Mouse (Mus musculus) CH12.LX (cell line): Measurements from ENCODE around the gene Vsig8. TPM values are rescaled to one million over a fixed set of nuclear protein-coding genes. Genes with fewer than 3 reads are reported as not detected.
A peak's percentile ranks its signal among the peaks of the same experiment; 100 is the strongest.

ENCODE experiments used
- DNase-seq: peaks from one replicate; pipeline ENCODE4 v3.0.0-alpha.2; 2013; ENCODE audit errors: extremely low read depth
- H3K27ac ChIP-seq: 2 replicates; pipeline ENCODE4 v1.5.1; 2012; ENCODE audit warnings: low read depth, mild to moderate bottlenecking, control low read depth, moderate library complexity; ENCODE audit not compliant: insufficient read depth
- H3K27me3 ChIP-seq: replicated peaks from 2 replicates; pipeline ENCODE3; 2012; ENCODE audit warnings: inconsistent platforms
- H3K36me3 ChIP-seq, 2 experiments: replicated peaks in 1 of 2; 2 replicates each; pipeline versions ENCODE3 to v1.6.1; 2012; ENCODE audit warnings: inconsistent platforms in 1 of 2, low read length in 1 of 2, mild to moderate bottlenecking in 1 of 2, mixed read lengths in 1 of 2, moderate library complexity in 1 of 2; ENCODE audit not compliant: control insufficient read depth in 1 of 2, insufficient read depth in 1 of 2
- H3K4me1 ChIP-seq, 2 experiments: 2 replicates each; pipeline ENCODE4 v1.6.1; 2012; ENCODE audit warnings: inconsistent platforms in 1 of 2, moderate library complexity in 1 of 2; ENCODE audit not compliant: insufficient read depth in 2 of 2, control insufficient read depth in 1 of 2
- H3K4me2 ChIP-seq: 2 replicates; pipeline ENCODE4 v1.6.1; 2012; ENCODE audit warnings: low read depth, mild to moderate bottlenecking, control low read depth; ENCODE audit not compliant: poor library complexity, insufficient read depth, severe bottlenecking
- H3K4me3 ChIP-seq, 3 experiments: fragments of 150-350 bp in 1 of 3; sonication (generic) in 1 of 3; replicated peaks in 1 of 3; 2 replicates each; pipeline versions ENCODE3 to v1.5.1; 2011 to 2012; ENCODE audit warnings: low read depth in 2 of 3, low read length in 2 of 3, mild to moderate bottlenecking in 2 of 3, moderate library complexity in 2 of 3, control low read depth in 1 of 3, improper control_type of control experiment in 1 of 3, inconsistent platforms in 1 of 3, mixed read lengths in 1 of 3; ENCODE audit not compliant: poor library complexity in 1 of 3
- H3K79me2 ChIP-seq: replicated peaks from 2 replicates; pipeline ENCODE4 v1.6.1; 2012; ENCODE audit warnings: mild to moderate bottlenecking, moderate library complexity; ENCODE audit not compliant: control insufficient read depth, poor library complexity, insufficient read depth, severe bottlenecking; ENCODE audit errors: extremely low read depth
- H3K9ac ChIP-seq: 2 replicates; pipeline ENCODE4 v1.6.1; 2012; ENCODE audit warnings: low read depth, mild to moderate bottlenecking, control low read depth, moderate library complexity; ENCODE audit not compliant: insufficient read depth
- H3K9me3 ChIP-seq: replicated peaks from 2 replicates; pipeline ENCODE3; 2012; ENCODE audit warnings: low read length, inconsistent platforms, mixed read lengths
- CHD1 ChIP-seq: IDR thresholded peaks from 2 replicates; pipeline ENCODE4 v1.6.1; 2012; ENCODE audit warnings: low read depth, low read length, improper control_type of control experiment, inconsistent platforms
- CTCF ChIP-seq, 2 experiments: IDR thresholded peaks in 1 of 2; conservative IDR thresholded peaks in 1 of 2; 2 replicates each; pipeline ENCODE4 v1.5.1; 2011 to 2012; ENCODE audit warnings: low read depth in 2 of 2, low read length in 2 of 2, improper control_type of control experiment in 1 of 2, inconsistent platforms in 1 of 2, mild to moderate bottlenecking in 1 of 2, moderate library complexity in 1 of 2
- ELF1 ChIP-seq: IDR thresholded peaks from 2 replicates; pipeline ENCODE4 v1.6.1; 2014; ENCODE audit warnings: low read depth, mild to moderate bottlenecking, inconsistent platforms, low read length, improper control_type of control experiment
- EP300 ChIP-seq: IDR thresholded peaks from 2 replicates; pipeline ENCODE4 v1.6.1; 2011; ENCODE audit warnings: low read length, improper control_type of control experiment
- ETS1 ChIP-seq: conservative IDR thresholded peaks from 2 replicates; pipeline ENCODE4 v1.6.1; 2012; ENCODE audit warnings: low read depth, mild to moderate bottlenecking, inconsistent platforms, low read length, improper control_type of control experiment, moderate library complexity
- IRF4 ChIP-seq: IDR thresholded peaks from 2 replicates; pipeline ENCODE4 v1.6.1; 2014; ENCODE audit warnings: low read depth, mild to moderate bottlenecking, inconsistent platforms, low read length, improper control_type of control experiment
- JUND ChIP-seq: conservative IDR thresholded peaks from 2 replicates; pipeline ENCODE4 v1.6.1; 2011; ENCODE audit warnings: low read depth, low read length, improper control_type of control experiment
- MAFK ChIP-seq: IDR thresholded peaks from 2 replicates; pipeline ENCODE4 v1.6.1; 2011; ENCODE audit warnings: low read length, improper control_type of control experiment; ENCODE audit not compliant: insufficient replicate concordance
- MAX ChIP-seq: IDR thresholded peaks from 2 replicates; pipeline ENCODE4 v1.6.1; 2011; ENCODE audit warnings: low read length, improper control_type of control experiment
- MEF2A ChIP-seq: IDR thresholded peaks from 2 replicates; pipeline ENCODE4 v1.6.1; 2014; ENCODE audit warnings: low read depth, mild to moderate bottlenecking, inconsistent platforms, low read length, improper control_type of control experiment, borderline replicate concordance
- MXI1 ChIP-seq: IDR thresholded peaks from 2 replicates; pipeline ENCODE4 v1.6.1; 2011; ENCODE audit warnings: mild to moderate bottlenecking, low read depth, low read length, improper control_type of control experiment
- NELFE ChIP-seq: IDR thresholded peaks from 2 replicates; pipeline ENCODE4 v1.6.1; 2011; ENCODE audit warnings: low read depth, low read length, improper control_type of control experiment
- NRF1 ChIP-seq: IDR thresholded peaks from 2 replicates; pipeline ENCODE4 v1.6.1; 2014; ENCODE audit warnings: low read depth, mild to moderate bottlenecking, inconsistent platforms, low read length, improper control_type of control experiment, moderate library complexity
- RAD21 ChIP-seq: IDR thresholded peaks from 2 replicates; pipeline ENCODE4 v1.6.1; 2011; ENCODE audit warnings: low read depth, mild to moderate bottlenecking, low read length, improper control_type of control experiment, moderate library complexity
- SIN3A ChIP-seq: IDR thresholded peaks from 2 replicates; pipeline ENCODE4 v1.6.1; 2012; ENCODE audit warnings: low read length, improper control_type of control experiment, inconsistent platforms
- SMC3 ChIP-seq: IDR thresholded peaks from 2 replicates; pipeline ENCODE4 v1.6.1; 2011; ENCODE audit warnings: low read depth, low read length, improper control_type of control experiment
- TCF12 ChIP-seq: IDR thresholded peaks from 2 replicates; pipeline ENCODE4 v1.6.1; 2014; ENCODE audit warnings: low read depth, mild to moderate bottlenecking, inconsistent platforms, low read length, improper control_type of control experiment
- UBTF ChIP-seq: IDR thresholded peaks from 2 replicates; pipeline ENCODE4 v1.6.1; 2012; ENCODE audit warnings: low read depth, mild to moderate bottlenecking, inconsistent platforms, low read length, improper control_type of control experiment, moderate library complexity
- USF1 ChIP-seq: IDR thresholded peaks from 2 replicates; pipeline ENCODE4 v1.6.1; 2014; ENCODE audit warnings: low read depth, mild to moderate bottlenecking, inconsistent platforms, low read length, improper control_type of control experiment
- ZMIZ1 ChIP-seq: IDR thresholded peaks from 2 replicates; pipeline ENCODE4 v1.6.1; 2012; ENCODE audit warnings: low read depth, mild to moderate bottlenecking, inconsistent platforms, low read length, improper control_type of control experiment
- ZNF384 ChIP-seq: IDR thresholded peaks from 2 replicates; pipeline ENCODE4 v1.6.1; 2012; ENCODE audit warnings: low read depth, low read length, improper control_type of control experiment, inconsistent platforms
- dilution Hi-C: fragments of 300-500 bp; cut with MboI; formaldehyde crosslinking; loops from 2 replicates; pipeline ENCODE4 v1.14.3; 2020; ENCODE audit warnings: low sequenced_read_pairs; ENCODE audit not compliant: extremely low pct_unique_long_range_greater_than_20kb, extremely low pct_ligation_motif_present
- in situ Hi-C: fragments of 300-500 bp; cut with MboI; formaldehyde crosslinking; loops from 3 replicates; pipeline ENCODE4 v1.14.3; 2019; ENCODE audit warnings: low sequenced_read_pairs, low pct_ligation_motif_present, low pct_unique_long_range_greater_than_20kb, mixed read lengths
- polyA plus RNA-seq: library from polyadenylated mRNA; unstranded; fragments of >175 nt; gene quantifications from 2 replicates; pipeline ENCODE4 v1.2.1, GENCODE M21; 2012; ENCODE audit warnings: low read depth; ENCODE audit not compliant: insufficient read length
- total RNA-seq, 2 experiments: library from RNA; depleted of rRNA; stranded (reverse); fragments of 300-350 nt in 1 of 2; fragments of >200 nt in 1 of 2; gene quantifications; 2 replicates each; pipeline ENCODE4 v1.2.3; 2012 to 2014

Gene Vsig8
- total and polyA plus RNA-seq, 3 experiments = 0.17 to 0.29 TPM; not detected in 1

DNA sequence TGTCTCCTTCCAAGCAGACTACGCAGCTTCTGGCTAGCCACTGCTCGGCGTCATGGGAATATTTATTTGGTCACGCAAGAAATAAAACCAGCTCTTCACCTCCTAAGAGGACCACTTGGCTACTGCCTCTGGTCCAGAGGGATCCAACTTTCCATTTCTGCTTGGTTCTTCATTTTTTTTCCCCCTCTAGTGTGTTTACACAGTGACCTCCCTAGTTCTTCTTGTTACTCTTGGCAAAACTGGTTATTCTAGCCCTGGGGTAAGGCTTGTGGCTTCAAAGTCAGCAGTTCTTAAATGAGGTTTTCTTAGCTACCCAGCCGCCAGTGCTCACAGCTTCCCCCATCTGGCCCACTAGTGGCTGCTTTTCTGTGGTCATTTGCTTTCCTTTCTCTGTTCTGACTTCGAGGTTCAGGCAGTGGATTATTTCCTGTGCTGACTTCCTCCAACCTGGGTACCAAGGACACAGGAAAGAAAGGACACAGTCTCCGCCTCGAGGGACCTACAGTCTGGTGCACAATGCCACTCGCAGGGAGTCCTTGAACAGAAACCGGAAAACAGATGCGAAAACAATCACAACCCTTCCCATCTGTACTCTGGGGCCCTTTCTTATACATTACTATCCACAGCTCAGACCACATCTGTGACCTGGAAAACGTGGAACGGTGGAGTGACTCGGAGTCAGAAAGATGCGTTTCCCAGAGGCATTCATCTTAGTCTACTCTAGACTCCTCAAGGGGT is 30.5 kb upstream of the Vsig8 start:
- H3K9ac ChIP-seq = no peak overlapping the region
- peaks cover 12% of the 10 kb centered on the region for H3K27me3 ChIP-seq
- in situ Hi-C loops = no loop called here
- peaks cover 15 to 48% of the 10 kb centered on the region in 2 experiments for H3K4me1 ChIP-seq
- no peak overlapping the region for H3K4me3 ChIP-seq
- dilution Hi-C loops = no loop called here
- H3K9me3 ChIP-seq = no peaks in the 10 kb centered on the region
- no peak for TF ChIP-seq JUND
- TF ChIP-seq RAD21 = peak; percentile 2
- peak; percentile 34; the same call in 1 of the 2 replicates for TF ChIP-seq TCF12
- no peak for TF ChIP-seq MAFK
- peak; percentile 32 for TF ChIP-seq IRF4
- TF ChIP-seq USF1 = no peak
- TF ChIP-seq ELF1 = peak; percentile 52
- TF ChIP-seq ZNF384 = peak; percentile 9; the same call in 1 of the 2 replicates
- TF ChIP-seq ETS1 = peak; percentile 36; the same call in 1 of the 2 replicates
- TF ChIP-seq CTCF (conservative IDR thresholded peaks at IDR 0.05 in 1 of 2, IDR thresholded peaks at IDR 0.05 in 1 of 2; ENCODE audit: low read depth in 2 of 2, low read length in 2 of 2) = peak in 1 of 2 experiments; percentile 57; a peak in 2 of 4 replicates
- TF ChIP-seq MAX = no peak
- TF ChIP-seq SIN3A = peak; percentile 47; the same call in 1 of the 2 replicates
- 0 out of 2 replicates have a peak, but pooled peaks have one; percentile 15 for TF ChIP-seq NRF1
- TF ChIP-seq SMC3 = peak; percentile 35
- TF ChIP-seq, all 38 proteins: peak for 10
- peak overlapping the region; percentile 33; the same call in 1 of the 2 replicates for H3K4me2 ChIP-seq
- no peak overlapping the region for H3K27ac ChIP-seq
- no peaks in the 10 kb centered on the region for H3K79me2 ChIP-seq
- no peaks in the 10 kb centered on the region for H3K36me3 ChIP-seq
- DNase-seq = no peak

DNA sequence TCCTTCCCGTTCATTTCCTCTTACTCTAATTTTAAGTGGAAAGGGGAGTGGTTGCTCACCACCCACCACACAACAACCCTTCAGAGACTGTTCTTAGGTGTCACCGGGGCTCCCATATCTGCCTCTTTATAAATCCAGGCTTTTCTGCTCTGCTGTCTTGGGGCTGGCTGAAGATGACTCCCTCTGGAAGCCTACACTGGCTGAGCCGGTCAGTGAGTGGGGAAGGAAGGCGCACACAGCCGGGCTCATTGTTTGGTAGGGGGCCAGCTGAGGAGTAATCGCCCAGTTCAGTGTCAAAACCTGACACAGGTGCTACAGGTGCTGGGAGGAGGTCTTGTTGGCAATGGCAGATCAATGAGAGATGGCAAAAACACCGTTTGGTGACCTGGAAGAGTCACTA is 29.8 kb upstream of the Vsig8 start:
- Histone ChIP-seq H3K9ac (no peak overlapping the region), H3K9me3 (no peaks in the 10 kb centered on the region), H3K4me3 (no peak overlapping the region)
- TF ChIP-seq ZMIZ1 (no peak), NELFE (no peak), CTCF (conservative IDR thresholded peaks at IDR 0.05 in 1 of 2, IDR thresholded peaks at IDR 0.05 in 1 of 2; ENCODE audit: low read depth in 2 of 2, low read length in 2 of 2) (no peak), SMC3 (no peak), EP300 (no peak), MXI1 (no peak), CHD1 (no peak), RAD21 (no peak), MEF2A (no peak), UBTF (no peak)
- TF ChIP-seq, all 38 proteins: peak for 0
- Histone ChIP-seq H3K4me1 (peaks cover 19 to 55% of the 10 kb centered on the region in 2 experiments), H3K27me3 (peaks cover 12% of the 10 kb centered on the region), H3K4me2 (no peak overlapping the region), H3K36me3 (no peaks in the 10 kb centered on the region), H3K27ac (no peak overlapping the region), H3K79me2 (no peaks in the 10 kb centered on the region)
- dilution Hi-C loops (no loop called here), in situ Hi-C loops (no loop called here)
- DNase-seq = no peak
